Mouse (Mus musculus) MEL (cell line): ENCODE data around the gene Tnfsfm13. TPM values are rescaled to one million over a fixed set of nuclear protein-coding genes. Genes with fewer than 3 reads are reported as not detected.

Experiments
- BHLHE40 ChIP-seq: IDR thresholded peaks from 2 replicates; pipeline ENCODE4 v1.6.1; 2012; ENCODE audit warnings: low read depth, mild to moderate bottlenecking, inconsistent platforms, low read length, improper control_type of control experiment, borderline replicate concordance
- CHD1 ChIP-seq: IDR thresholded peaks from 2 replicates; pipeline ENCODE4 v1.6.1; 2012; ENCODE audit warnings: low read depth, mild to moderate bottlenecking, inconsistent platforms, low read length, improper control_type of control experiment
- E2F4 ChIP-seq: IDR thresholded peaks from 2 replicates; pipeline ENCODE4 v1.6.1; 2011; ENCODE audit warnings: low read depth, low read length, improper control_type of control experiment, borderline replicate concordance
- EP300 ChIP-seq, 2 experiments: IDR thresholded peaks; 2 replicates each; pipeline ENCODE4 v1.6.1; 2011; ENCODE audit warnings: improper control_type of control experiment in 2 of 2, low read length in 2 of 2, low read depth in 1 of 2, mild to moderate bottlenecking in 1 of 2
- HCFC1 ChIP-seq: IDR thresholded peaks from 2 replicates; pipeline ENCODE4 v1.6.1; 2012; ENCODE audit warnings: low read depth, mild to moderate bottlenecking, inconsistent platforms, low read length, improper control_type of control experiment, moderate library complexity
- KAT2A ChIP-seq: conservative IDR thresholded peaks from 2 replicates; pipeline ENCODE4 v1.6.1; 2012; ENCODE audit warnings: low read depth, low read length, improper control_type of control experiment, inconsistent platforms
- MAFK ChIP-seq: IDR thresholded peaks from 2 replicates; pipeline ENCODE4 v1.6.1; 2011; ENCODE audit warnings: low read depth, mild to moderate bottlenecking, low read length, improper control_type of control experiment, borderline replicate concordance
- MAX ChIP-seq: IDR thresholded peaks from 2 replicates; pipeline ENCODE4 v1.6.1; 2011; ENCODE audit warnings: low read length, improper control_type of control experiment
- MAZ ChIP-seq: IDR thresholded peaks from 2 replicates; pipeline ENCODE4 v1.6.1; 2012; ENCODE audit warnings: low read depth, mild to moderate bottlenecking, inconsistent platforms, low read length, improper control_type of control experiment
- MEF2A ChIP-seq: IDR thresholded peaks from 2 replicates; pipeline ENCODE4 v1.6.1; 2014; ENCODE audit warnings: low read depth, mild to moderate bottlenecking, inconsistent platforms, low read length, improper control_type of control experiment; ENCODE audit not compliant: poor library complexity, insufficient replicate concordance, severe bottlenecking; ENCODE audit errors: extremely low read depth
- MYC ChIP-seq: IDR thresholded peaks from 2 replicates; pipeline ENCODE4 v1.6.1; 2011; ENCODE audit warnings: low read depth, mild to moderate bottlenecking, low read length, improper control_type of control experiment, moderate library complexity
- NELFE ChIP-seq: IDR thresholded peaks from 2 replicates; pipeline ENCODE4 v1.6.1; 2011; ENCODE audit warnings: low read depth, low read length, improper control_type of control experiment
- NRF1 ChIP-seq: IDR thresholded peaks from 2 replicates; pipeline ENCODE4 v1.6.1; 2014; ENCODE audit warnings: low read depth, mild to moderate bottlenecking, inconsistent platforms, low read length, improper control_type of control experiment, moderate library complexity; ENCODE audit not compliant: poor library complexity, insufficient read depth, severe bottlenecking
- POLR2A ChIP-seq, 2 experiments: IDR thresholded peaks; 2 replicates each; pipeline ENCODE4 v1.6.1; 2011 to 2012; ENCODE audit warnings: low read length in 2 of 2, mild to moderate bottlenecking in 2 of 2, control low read depth in 1 of 2, improper control_type of control experiment in 1 of 2, low read depth in 1 of 2, moderate library complexity in 1 of 2; ENCODE audit not compliant: control insufficient read depth in 1 of 2, insufficient read depth in 1 of 2, poor library complexity in 1 of 2
- POLR2AphosphoS5 ChIP-seq: IDR thresholded peaks from 2 replicates; pipeline ENCODE4 v1.6.1; 2012; ENCODE audit warnings: low read depth, borderline replicate concordance, mild to moderate bottlenecking, inconsistent platforms, low read length, moderate library complexity, mixed read lengths
- SIN3A ChIP-seq: IDR thresholded peaks from 2 replicates; pipeline ENCODE4 v1.6.1; 2012; ENCODE audit warnings: low read length, improper control_type of control experiment, inconsistent platforms
- TBP ChIP-seq: IDR thresholded peaks from 2 replicates; pipeline ENCODE4 v1.8.0; 2011; ENCODE audit warnings: low read depth, low read length, improper control_type of control experiment
- TCF12 ChIP-seq: IDR thresholded peaks from 2 replicates; pipeline ENCODE4 v1.6.1; 2014; ENCODE audit warnings: low read depth, mild to moderate bottlenecking, inconsistent platforms, low read length, improper control_type of control experiment, moderate library complexity
- ZC3H11A ChIP-seq: IDR thresholded peaks from 2 replicates; pipeline ENCODE4 v1.6.1; 2012; ENCODE audit warnings: low read depth, mild to moderate bottlenecking, inconsistent platforms, low read length, improper control_type of control experiment
- ZKSCAN1 ChIP-seq: IDR thresholded peaks from 2 replicates; pipeline ENCODE4 v1.6.1; 2012; ENCODE audit warnings: low read depth, mild to moderate bottlenecking, inconsistent platforms, low read length, improper control_type of control experiment, moderate library complexity
- ZMIZ1 ChIP-seq: IDR thresholded peaks from 2 replicates; pipeline ENCODE4 v1.6.1; 2012; ENCODE audit warnings: low read depth, mild to moderate bottlenecking, inconsistent platforms, low read length, improper control_type of control experiment, moderate library complexity
- ZNF384 ChIP-seq: IDR thresholded peaks from 2 replicates; pipeline ENCODE4 v1.6.1; 2012; ENCODE audit warnings: low read depth, mild to moderate bottlenecking, inconsistent platforms, low read length, improper control_type of control experiment
- polyA plus RNA-seq, 2 experiments: library from polyadenylated mRNA; stranded (reverse) in 1 of 2; unstranded in 1 of 2; fragments of >175 nt in 1 of 2; fragments of >200 nt in 1 of 2; gene quantifications; 2 replicates each; pipeline versions ENCODE4 v1.2.1 to v1.2.4; 2012; ENCODE audit warnings: low replicate concordance in 2 of 2, low read depth in 1 of 2; ENCODE audit not compliant: insufficient read length in 2 of 2, insufficient read depth in 1 of 2, missing spikeins in 1 of 2
- total RNA-seq: library from RNA; depleted of rRNA; stranded (reverse); fragments of 300-350 nt; gene quantifications from 2 replicates; pipeline ENCODE4 v1.2.3, GENCODE M21; 2012

Tnfsfm13 gene
- total and polyA plus RNA-seq, 3 experiments, result not detected

GRCm38 (mm10) chr11:69681314-69682208 is 14.3 kb downstream of the Tnfsfm13 start, which contains the start of gene Senp3 (continued):
- TF ChIP-seq POLR2AphosphoS5, result no peak
- peak; percentile 86 to 95 for TF ChIP-seq POLR2A (IDR thresholded peaks at IDR 0.05; ENCODE audit: control insufficient read depth in 1 of 2, insufficient read depth in 1 of 2, low read depth in 1 of 2, low read length in 2 of 2, poor library complexity in 1 of 2)
- peak; percentile 51; the same call in 1 of the 2 replicates for TF ChIP-seq MEF2A
- TF ChIP-seq NRF1, result peak; percentile 98
- peak; percentile 95 for TF ChIP-seq ZMIZ1
- peak; percentile 95 for TF ChIP-seq SIN3A
- peak; percentile 65 for TF ChIP-seq BHLHE40
- TF ChIP-seq MYC, result peak; percentile 93
- TF ChIP-seq CHD1, result no peak
- no peak for TF ChIP-seq MAFK
- TF ChIP-seq HCFC1, result peak; percentile 92
- peak; percentile 71; the same call in 1 of the 2 replicates for TF ChIP-seq KAT2A
- peak; percentile 96; the same call in 1 of the 2 replicates for TF ChIP-seq MAZ
- no peak for TF ChIP-seq ZNF384
- TF ChIP-seq E2F4, result no peak
- TF ChIP-seq EP300 (IDR thresholded peaks at IDR 0.05; ENCODE audit: low read depth in 1 of 2, low read length in 2 of 2), result no peak
- peak; percentile 97 for TF ChIP-seq NELFE
- peak; percentile 50 for TF ChIP-seq TBP
- peak; percentile 93 for TF ChIP-seq MAX
- TF ChIP-seq ZC3H11A, result no peak
- TF ChIP-seq TCF12, result peak; percentile 72
- no peak for TF ChIP-seq ZKSCAN1
